Mouse (Mus musculus) cerebellum, adult 11 months (tissue): ENCODE results near the gene Htr6.

Source experiments
- DNase-seq: peaks from one replicate; pipeline ENCODE4 v3.0.0; 2022

Htr6 gene

GRCm38 (mm10) chr4:139075041-139075711, at the start of gene Htr6:
Gene Htr6 (minus strand): TSS chr4:139075570.
- DNase-seq, result no peak

DNA sequence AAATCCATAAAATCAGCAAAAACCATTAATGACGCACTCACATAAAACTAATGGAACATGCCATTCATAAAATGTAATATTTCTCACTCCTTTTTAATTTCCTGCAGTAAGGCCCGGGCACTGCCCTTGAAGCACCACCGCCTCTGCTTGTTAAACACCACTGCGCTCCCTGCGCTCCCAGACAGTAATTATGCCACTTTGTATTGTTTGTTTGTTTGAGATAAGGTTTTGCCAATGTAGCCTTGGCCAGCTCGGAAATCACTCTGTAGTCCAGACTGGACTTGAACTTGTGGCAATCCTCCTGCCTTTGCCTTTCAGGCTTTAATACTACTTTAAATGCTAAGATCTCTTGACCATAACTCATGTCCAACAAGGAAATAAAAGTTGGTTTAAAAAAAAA, 49.6 kb upstream of the Htr6 start:
- DNase-seq, result no peak

GRCm38 (mm10) chr4:139122557-139122956, 47.2 kb upstream of the Htr6 start:
- DNase-seq, result no peak

- DNase-seq, result no peak
Measured at GRCm38 (mm10) chr4:139120998-139121397, 45.6 kb upstream of the Htr6 start.

GRCm38 (mm10) chr4:139120281-139120814, 45.0 kb upstream of the Htr6 start:
- DNase-seq, result no peak

- no peak for DNase-seq
Measured at GRCm38 (mm10) chr4:139116356-139117063, 41.1 kb upstream of the Htr6 start.

DNA sequence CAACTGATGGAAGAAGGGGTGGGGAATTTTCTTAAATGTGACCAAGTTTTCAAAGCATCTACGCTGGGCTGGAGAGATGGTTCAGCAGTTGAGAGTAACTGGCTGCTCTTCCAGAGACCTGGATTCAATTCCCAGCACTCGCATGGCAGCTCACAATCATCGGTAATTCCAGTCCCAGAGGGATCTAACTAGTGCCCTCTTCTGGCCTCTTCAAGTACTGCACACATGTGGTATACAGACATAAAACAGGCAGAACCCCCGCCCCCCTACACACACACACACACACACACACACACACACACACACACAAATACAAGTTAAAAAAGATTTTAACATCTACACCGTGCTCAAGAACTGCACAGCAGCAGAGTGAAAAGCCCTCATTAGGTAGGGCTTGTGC, 40.4 kb upstream of the Htr6 start:
- DNase-seq, result no peak

- DNase-seq, result no peak
Measured at GRCm38 (mm10) chr4:139112482-139112881, 37.1 kb upstream of the Htr6 start.

- no peak for DNase-seq
Measured at GRCm38 (mm10) chr4:139111421-139111820, 36.1 kb upstream of the Htr6 start.

DNA sequence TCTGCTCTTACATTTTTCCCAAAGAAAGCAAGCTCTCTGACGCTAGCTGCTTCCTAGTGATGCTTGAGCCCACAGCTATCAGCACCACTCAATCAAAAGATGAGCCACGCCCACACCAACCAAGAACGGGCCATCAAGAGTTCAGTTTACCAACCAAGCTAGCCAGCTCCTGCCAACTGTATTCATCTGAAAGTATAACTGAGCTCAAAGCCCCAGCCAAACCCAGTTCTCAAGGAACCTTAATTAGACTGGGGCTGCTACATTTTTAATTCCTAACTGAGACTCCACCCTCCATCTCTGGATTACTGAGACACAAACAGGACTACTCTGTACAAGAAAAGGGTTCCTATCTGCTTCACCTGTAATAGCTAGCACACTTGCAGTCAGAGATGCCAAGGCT, 35.5 kb upstream of the Htr6 start:
- DNase-seq, result no peak

GRCm38 (mm10) chr4:139105453-139105852, 30.1 kb upstream of the Htr6 start:
- DNase-seq, result no peak

- no peak for DNase-seq
Measured at GRCm38 (mm10) chr4:139101546-139101945, 26.2 kb upstream of the Htr6 start.

DNA sequence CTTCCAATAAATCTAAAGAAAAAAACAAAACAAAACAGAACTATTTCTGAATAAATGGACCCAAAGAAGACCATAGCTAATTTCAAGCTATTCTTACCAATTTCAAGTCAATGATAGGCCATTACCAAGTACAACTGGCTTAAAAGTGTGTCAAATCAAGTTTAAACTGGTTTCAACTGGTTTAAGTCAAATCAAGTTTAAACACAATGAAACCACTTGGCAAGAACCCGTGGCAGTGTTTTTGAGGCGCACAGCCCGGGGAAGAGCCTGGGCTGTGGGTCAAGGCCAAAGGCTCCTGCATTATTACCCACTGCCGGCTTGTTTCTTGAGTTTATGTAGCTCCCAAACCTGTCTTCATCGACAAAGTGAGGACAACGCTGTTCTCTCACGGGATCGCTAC, 25.0 kb upstream of the Htr6 start:
- no peak for DNase-seq

- DNase-seq, result no peak
Measured at GRCm38 (mm10) chr4:139096201-139096600, 20.8 kb upstream of the Htr6 start.

GRCm38 (mm10) chr4:139095406-139095805, 20.0 kb upstream of the Htr6 start:
- no peak for DNase-seq

DNA sequence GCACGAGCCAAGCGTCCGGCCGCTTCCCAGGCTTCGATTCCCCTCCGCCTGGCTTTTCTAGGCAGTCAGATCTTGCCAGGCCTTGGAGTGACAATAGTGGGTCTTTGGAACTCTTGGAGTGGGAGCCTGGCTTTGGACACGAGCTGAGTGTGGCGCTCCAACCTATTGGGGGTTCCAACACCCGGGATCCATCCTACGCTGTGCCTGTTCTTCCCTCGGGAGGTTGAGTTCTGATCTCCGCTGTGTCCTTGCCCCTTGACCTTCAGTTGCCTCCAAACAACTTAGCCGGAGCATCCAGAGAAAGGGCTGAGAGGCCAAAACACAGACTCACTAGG, 17.8 kb upstream of the Htr6 start:
- no peak for DNase-seq

- no peak for DNase-seq
Measured at GRCm38 (mm10) chr4:139092356-139093195, 17.2 kb upstream of the Htr6 start, which contains the start of gene Nbl1. Gene Nbl1 (minus strand): TSS chr4:139092993.

DNA sequence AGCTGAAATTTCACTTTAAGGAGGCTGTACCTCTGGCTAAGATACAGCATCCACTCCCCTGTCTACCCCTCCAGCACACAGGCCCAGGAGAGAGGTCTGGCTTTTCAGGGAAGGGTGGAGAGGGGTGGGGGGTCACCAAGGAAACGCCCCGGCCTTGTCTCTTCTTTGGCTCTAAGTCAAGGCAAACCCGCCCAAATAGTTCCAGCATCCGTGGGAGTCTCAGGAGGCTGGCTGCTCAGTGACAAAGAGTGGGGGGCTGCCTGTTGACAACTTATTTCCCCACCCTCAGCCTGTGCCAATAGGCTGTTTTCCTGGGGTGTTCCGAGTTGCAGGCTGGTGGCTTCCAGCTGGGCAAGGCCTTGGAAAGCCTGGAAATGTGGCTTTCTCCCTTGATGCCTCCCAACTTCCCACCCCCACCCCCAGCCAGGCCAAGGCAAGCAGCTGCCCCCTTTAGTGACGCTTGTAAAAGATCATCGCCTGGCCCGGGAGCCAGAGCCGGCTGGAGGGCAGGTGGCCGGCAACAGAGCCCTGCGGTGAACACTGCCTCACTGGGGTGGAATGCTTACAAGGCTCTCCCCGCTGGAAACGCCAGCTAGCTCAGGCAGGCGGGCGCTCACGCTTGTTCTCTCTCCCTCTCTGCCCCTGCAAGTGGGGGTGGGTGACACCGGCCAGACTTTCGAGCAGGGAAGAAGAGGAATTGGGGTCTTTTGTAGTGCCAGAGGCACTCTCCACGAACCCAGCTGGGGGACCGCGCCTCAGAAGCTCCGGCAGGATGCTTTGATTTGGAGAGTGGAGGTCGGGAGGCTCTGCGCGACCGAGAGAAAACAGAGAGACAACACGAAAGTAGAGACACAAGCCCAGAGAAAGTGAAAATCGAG, 16.3 kb upstream of the Htr6 start:
- DNase-seq, result no peak

DNA sequence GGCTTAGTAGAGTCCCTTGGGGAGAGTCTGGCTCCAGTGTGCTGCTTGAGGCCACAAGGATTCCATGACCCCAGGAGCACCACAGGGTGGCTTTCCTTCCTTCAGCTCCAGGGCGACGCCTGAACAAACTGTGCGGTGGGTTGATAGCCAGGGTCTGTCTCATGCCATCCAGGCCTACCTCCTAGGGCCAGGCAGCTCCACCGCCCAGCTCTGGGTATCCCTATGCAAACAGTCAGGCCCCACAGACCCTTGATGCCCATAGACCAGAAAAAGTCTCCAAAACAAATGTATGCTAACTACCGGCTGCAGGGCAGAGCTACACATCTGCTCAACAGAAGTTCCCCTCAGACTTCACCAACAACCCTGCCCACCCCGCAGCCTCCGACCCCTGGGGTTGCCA, 15.7 kb upstream of the Htr6 start:
- no peak for DNase-seq

GRCm38 (mm10) chr4:139090303-139090940, 15.1 kb upstream of the Htr6 start:
- no peak for DNase-seq

DNA sequence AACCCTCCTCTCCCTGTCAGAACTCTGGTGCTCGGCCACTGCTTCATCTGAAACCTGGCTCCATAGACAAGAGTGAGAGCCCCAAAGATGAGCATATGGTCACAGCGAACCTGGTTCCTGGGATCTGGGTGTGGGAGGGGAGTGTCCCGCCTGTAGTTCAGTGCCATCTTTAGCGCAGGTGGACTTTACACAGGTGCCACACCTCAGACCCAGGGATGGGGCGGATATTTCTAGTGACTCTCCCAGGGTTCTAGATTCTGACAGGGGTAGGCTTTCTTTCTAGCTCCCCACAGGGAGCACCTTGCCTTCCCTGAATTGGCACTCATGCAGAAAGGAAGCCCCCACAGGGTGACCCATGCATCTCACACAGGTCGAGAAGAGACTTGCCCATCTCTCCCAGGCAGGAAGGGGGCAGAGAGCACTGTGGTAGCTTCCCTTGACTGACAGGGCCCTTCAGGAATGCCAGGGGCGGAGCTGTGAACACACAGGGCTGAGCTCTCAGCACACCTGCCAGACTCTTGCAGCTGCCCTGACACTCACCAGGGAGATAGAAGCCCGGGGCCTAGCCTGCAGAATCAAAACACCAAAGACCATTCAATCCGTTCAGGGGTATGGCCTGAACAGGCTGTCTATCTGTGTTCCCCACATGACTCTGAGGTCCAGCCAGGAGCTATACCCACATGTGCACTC, 13.8 kb upstream of the Htr6 start:
- no peak for DNase-seq
